Mouse (Mus musculus) CH12.LX (cell line): Measurements from ENCODE around the gene Exo5. TPM values are rescaled to one million over a fixed set of nuclear protein-coding genes. Genes with fewer than 3 reads are reported as not detected.

Source experiments
- DNase-seq: peaks from one replicate; pipeline ENCODE4 v3.0.0-alpha.2; 2013; ENCODE audit errors: extremely low read depth
- H3K27ac ChIP-seq: 2 replicates; pipeline ENCODE4 v1.5.1; 2012; ENCODE audit warnings: low read depth, mild to moderate bottlenecking, control low read depth, moderate library complexity; ENCODE audit not compliant: insufficient read depth
- H3K27me3 ChIP-seq: replicated peaks from 2 replicates; pipeline ENCODE3; 2012; ENCODE audit warnings: inconsistent platforms
- H3K36me3 ChIP-seq, 2 experiments: replicated peaks in 1 of 2; 2 replicates each; pipeline versions ENCODE3 to v1.6.1; 2012; ENCODE audit warnings: inconsistent platforms in 1 of 2, low read length in 1 of 2, mild to moderate bottlenecking in 1 of 2, mixed read lengths in 1 of 2, moderate library complexity in 1 of 2; ENCODE audit not compliant: control insufficient read depth in 1 of 2, insufficient read depth in 1 of 2
- H3K4me1 ChIP-seq, 2 experiments: 2 replicates each; pipeline ENCODE4 v1.6.1; 2012; ENCODE audit warnings: inconsistent platforms in 1 of 2, moderate library complexity in 1 of 2; ENCODE audit not compliant: insufficient read depth in 2 of 2, control insufficient read depth in 1 of 2
- H3K4me2 ChIP-seq: 2 replicates; pipeline ENCODE4 v1.6.1; 2012; ENCODE audit warnings: low read depth, mild to moderate bottlenecking, control low read depth; ENCODE audit not compliant: poor library complexity, insufficient read depth, severe bottlenecking
- H3K4me3 ChIP-seq, 3 experiments: fragments of 150-350 bp in 1 of 3; sonication (generic) in 1 of 3; replicated peaks in 1 of 3; 2 replicates each; pipeline versions ENCODE3 to v1.5.1; 2011 to 2012; ENCODE audit warnings: low read depth in 2 of 3, low read length in 2 of 3, mild to moderate bottlenecking in 2 of 3, moderate library complexity in 2 of 3, control low read depth in 1 of 3, improper control_type of control experiment in 1 of 3, inconsistent platforms in 1 of 3, mixed read lengths in 1 of 3; ENCODE audit not compliant: poor library complexity in 1 of 3
- H3K79me2 ChIP-seq: replicated peaks from 2 replicates; pipeline ENCODE4 v1.6.1; 2012; ENCODE audit warnings: mild to moderate bottlenecking, moderate library complexity; ENCODE audit not compliant: control insufficient read depth, poor library complexity, insufficient read depth, severe bottlenecking; ENCODE audit errors: extremely low read depth
- H3K9ac ChIP-seq: 2 replicates; pipeline ENCODE4 v1.6.1; 2012; ENCODE audit warnings: low read depth, mild to moderate bottlenecking, control low read depth, moderate library complexity; ENCODE audit not compliant: insufficient read depth
- H3K9me3 ChIP-seq: replicated peaks from 2 replicates; pipeline ENCODE3; 2012; ENCODE audit warnings: low read length, inconsistent platforms, mixed read lengths
- BHLHE40 ChIP-seq: IDR thresholded peaks from 2 replicates; pipeline ENCODE4 v1.6.1; 2011; ENCODE audit warnings: mild to moderate bottlenecking, low read depth, low read length, improper control_type of control experiment
- CHD1 ChIP-seq: IDR thresholded peaks from 2 replicates; pipeline ENCODE4 v1.6.1; 2012; ENCODE audit warnings: low read depth, low read length, improper control_type of control experiment, inconsistent platforms
- ETS1 ChIP-seq: conservative IDR thresholded peaks from 2 replicates; pipeline ENCODE4 v1.6.1; 2012; ENCODE audit warnings: low read depth, mild to moderate bottlenecking, inconsistent platforms, low read length, improper control_type of control experiment, moderate library complexity
- HCFC1 ChIP-seq: IDR thresholded peaks from 2 replicates; pipeline ENCODE4 v1.6.1; 2012; ENCODE audit warnings: low read depth, mild to moderate bottlenecking, inconsistent platforms, low read length, improper control_type of control experiment
- KAT2A ChIP-seq: IDR thresholded peaks from 2 replicates; pipeline ENCODE4 v1.6.1; 2012; ENCODE audit warnings: low read length, improper control_type of control experiment, inconsistent platforms; ENCODE audit not compliant: insufficient replicate concordance
- MAZ ChIP-seq: IDR thresholded peaks from 2 replicates; pipeline ENCODE4 v1.6.1; 2012; ENCODE audit warnings: low read depth, mild to moderate bottlenecking, inconsistent platforms, low read length, improper control_type of control experiment, moderate library complexity
- MEF2A ChIP-seq: IDR thresholded peaks from 2 replicates; pipeline ENCODE4 v1.6.1; 2014; ENCODE audit warnings: low read depth, mild to moderate bottlenecking, inconsistent platforms, low read length, improper control_type of control experiment, borderline replicate concordance
- MXI1 ChIP-seq: IDR thresholded peaks from 2 replicates; pipeline ENCODE4 v1.6.1; 2011; ENCODE audit warnings: mild to moderate bottlenecking, low read depth, low read length, improper control_type of control experiment
- PAX5 ChIP-seq: IDR thresholded peaks from 2 replicates; pipeline ENCODE4 v1.6.1; 2012; ENCODE audit warnings: low read length, inconsistent platforms, mixed read lengths
- POLR2A ChIP-seq: IDR thresholded peaks from 2 replicates; pipeline ENCODE4 v1.6.1; 2011; ENCODE audit warnings: low read depth, mild to moderate bottlenecking, improper control_type of control experiment, low read length
- POLR2AphosphoS2 ChIP-seq: IDR thresholded peaks from 2 replicates; pipeline ENCODE4 v1.6.1; 2011; ENCODE audit warnings: low read depth, low read length, improper control_type of control experiment
- SIN3A ChIP-seq: IDR thresholded peaks from 2 replicates; pipeline ENCODE4 v1.6.1; 2012; ENCODE audit warnings: low read length, improper control_type of control experiment, inconsistent platforms
- TCF12 ChIP-seq: IDR thresholded peaks from 2 replicates; pipeline ENCODE4 v1.6.1; 2014; ENCODE audit warnings: low read depth, mild to moderate bottlenecking, inconsistent platforms, low read length, improper control_type of control experiment
- USF2 ChIP-seq: conservative IDR thresholded peaks from 2 replicates; pipeline ENCODE4 v1.6.1; 2011; ENCODE audit warnings: low read depth, low read length, improper control_type of control experiment
- ZKSCAN1 ChIP-seq: IDR thresholded peaks from 2 replicates; pipeline ENCODE4 v1.6.1; 2012; ENCODE audit warnings: low read depth, inconsistent platforms, low read length, improper control_type of control experiment, borderline replicate concordance
- dilution Hi-C: fragments of 300-500 bp; cut with MboI; formaldehyde crosslinking; loops from 2 replicates; pipeline ENCODE4 v1.14.3; 2020; ENCODE audit warnings: low sequenced_read_pairs; ENCODE audit not compliant: extremely low pct_unique_long_range_greater_than_20kb, extremely low pct_ligation_motif_present
- in situ Hi-C: fragments of 300-500 bp; cut with MboI; formaldehyde crosslinking; loops from 3 replicates; pipeline ENCODE4 v1.14.3; 2019; ENCODE audit warnings: low sequenced_read_pairs, low pct_ligation_motif_present, low pct_unique_long_range_greater_than_20kb, mixed read lengths
- polyA plus RNA-seq: library from polyadenylated mRNA; unstranded; fragments of >175 nt; gene quantifications from 2 replicates; pipeline ENCODE4 v1.2.1, GENCODE M21; 2012; ENCODE audit warnings: low read depth; ENCODE audit not compliant: insufficient read length
- total RNA-seq, 2 experiments: library from RNA; depleted of rRNA; stranded (reverse); fragments of 300-350 nt in 1 of 2; fragments of >200 nt in 1 of 2; gene quantifications; 2 replicates each; pipeline ENCODE4 v1.2.3; 2012 to 2014

The Exo5 gene
- total and polyA plus RNA-seq, 3 experiments: 13.4 to 25.3 (median 23.0) TPM

- no peak overlapping the region for H3K9ac ChIP-seq
- dilution Hi-C loops (no loop called here), in situ Hi-C loops (no loop called here)
- TF ChIP-seq HCFC1 (no peak), ETS1 (no peak), PAX5 (no peak), MXI1 (no peak), POLR2AphosphoS2 (no peak), BHLHE40 (no peak), MEF2A (no peak), ZKSCAN1 (no peak), KAT2A (no peak), SIN3A (no peak), USF2 (no peak), TCF12 (no peak), MAZ (no peak), POLR2A (no peak), CHD1 (no peak)
- H3K36me3 ChIP-seq: no peaks in the 10 kb centered on the region
- no peak overlapping the region for H3K4me3 ChIP-seq
- peaks cover 15 to 25% of the 10 kb centered on the region in 2 experiments for H3K4me1 ChIP-seq
- H3K27ac ChIP-seq: no peak overlapping the region
- H3K79me2 ChIP-seq: no peaks in the 10 kb centered on the region
- peaks cover 20% of the 10 kb centered on the region for H3K27me3 ChIP-seq
- H3K9me3 ChIP-seq: no peaks in the 10 kb centered on the region
- no peak for DNase-seq
- H3K4me2 ChIP-seq: no peak overlapping the region
Observed at GRCm38 (mm10) chr4:120875961-120876360, 48.9 kb downstream of the Exo5 start.

Other genes starting within 250 kb of the Exo5 start
- gene Kcnq4, start 176.4 kb downstream of the Exo5 start, total RNA-seq (2012; rRNA removed): 0.04 and 0.08 TPM in 2 replicates
- not detected in 2 replicates for gene Kcnq4, start 176.4 kb downstream of the Exo5 start, total RNA-seq (2014; rRNA removed)
- 0.10 TPM in 1 of 2 replicates, not detected in the other for gene Kcnq4, start 176.4 kb downstream of the Exo5 start, polyA plus RNA-seq
- 33.6 and 39.9 TPM in 2 replicates for gene Nfyc, start 93.4 kb downstream of the Exo5 start, total RNA-seq (2012; rRNA removed)
- gene Nfyc, start 93.4 kb downstream of the Exo5 start, total RNA-seq (2014; rRNA removed): 36.7 and 41.0 TPM in 2 replicates
- gene Nfyc, start 93.4 kb downstream of the Exo5 start, polyA plus RNA-seq: 44.4 and 51.1 TPM in 2 replicates
- 0.04 and 0.17 TPM in 2 replicates for gene Rims3, start 70.2 kb downstream of the Exo5 start, total RNA-seq (2012; rRNA removed)
- gene Rims3, start 70.2 kb downstream of the Exo5 start, total RNA-seq (2014; rRNA removed): 0.05 TPM in 1 of 2 replicates, not detected in the other
- gene Rims3, start 70.2 kb downstream of the Exo5 start, polyA plus RNA-seq: 0.08 and 0.13 TPM in 2 replicates
- 0.71 and 0.89 TPM in 2 replicates for gene Zfp69, start 26.7 kb upstream of the Exo5 start, total RNA-seq (2012; rRNA removed)
- gene Zfp69, start 26.7 kb upstream of the Exo5 start, total RNA-seq (2014; rRNA removed): 0.46 and 0.72 TPM in 2 replicates
- gene Zfp69, start 26.7 kb upstream of the Exo5 start, polyA plus RNA-seq: 1.3 and 2.2 TPM in 2 replicates
- 27.4 and 29.1 TPM in 2 replicates for gene Smap2, start 92.2 kb upstream of the Exo5 start, total RNA-seq (2012; rRNA removed)
- 20.0 and 20.1 TPM in 2 replicates for gene Smap2, start 92.2 kb upstream of the Exo5 start, total RNA-seq (2014; rRNA removed)
- gene Smap2, start 92.2 kb upstream of the Exo5 start, polyA plus RNA-seq: 110 and 111 TPM in 2 replicates
- gene Col9a2, start 114.4 kb upstream of the Exo5 start, total RNA-seq (2012; rRNA removed): not detected in 2 replicates
- gene Col9a2, start 114.4 kb upstream of the Exo5 start, total RNA-seq (2014; rRNA removed): not detected in 2 replicates
- not detected in 2 replicates for gene Col9a2, start 114.4 kb upstream of the Exo5 start, polyA plus RNA-seq
- gene Zmpste24, start 173.2 kb upstream of the Exo5 start, total RNA-seq (2012; rRNA removed): 22.3 and 30.4 TPM in 2 replicates
- 55.7 and 58.1 TPM in 2 replicates for gene Zmpste24, start 173.2 kb upstream of the Exo5 start, total RNA-seq (2014; rRNA removed)
- 52.8 and 59.1 TPM in 2 replicates for gene Zmpste24, start 173.2 kb upstream of the Exo5 start, polyA plus RNA-seq
- not detected in 2 replicates for gene Tmco2, start 184.2 kb upstream of the Exo5 start, total RNA-seq (2012; rRNA removed)
- gene Tmco2, start 184.2 kb upstream of the Exo5 start, total RNA-seq (2014; rRNA removed): not detected in 2 replicates
- not detected in 2 replicates for gene Tmco2, start 184.2 kb upstream of the Exo5 start, polyA plus RNA-seq